Mouse (Mus musculus): ENCODE measurements around the gene Nodal. TPM values are rescaled to one million over a fixed set of nuclear protein-coding genes. Genes with fewer than 3 reads are reported as not detected.

The Nodal gene
- polyA plus RNA-seq (2012; rRNA removed) = 0.07 and 0.08 TPM in 2 replicates

DNA sequence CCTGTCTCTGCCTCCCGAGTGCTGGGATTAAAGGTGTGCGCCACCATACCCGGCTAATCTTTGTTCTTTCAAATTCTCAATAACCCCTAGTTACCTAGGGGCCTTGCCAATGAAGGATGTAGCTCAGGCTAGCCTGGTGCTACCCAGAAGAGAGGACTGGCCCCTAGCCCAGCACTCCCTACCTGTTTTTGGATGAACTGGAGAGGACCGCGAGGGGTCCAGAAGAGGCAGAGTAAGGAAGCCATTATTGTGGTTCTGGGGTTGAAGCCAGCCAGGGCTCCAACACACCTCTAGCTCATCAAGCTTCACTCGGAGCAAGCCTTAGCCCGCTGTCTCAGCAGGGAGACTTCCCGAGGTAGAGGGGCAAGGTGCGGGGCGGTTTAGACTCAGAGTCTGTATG is at the start of gene Nodal:
Gene Nodal, plus strand, starts transcription at position 301 of the 400 bp plus-strand sequence.

GRCm38 (mm10) chr10:61383021-61383714 is 34.6 kb upstream of the Nodal start, which contains the start of gene Pald1:
Gene Pald1 (minus strand): TSS chr10:61383530.

GRCm38 (mm10) chr10:61452645-61453044 is 34.9 kb downstream of the Nodal start, which contains the start of gene Eif4ebp2:
Gene Eif4ebp2 (minus strand): TSS chr10:61452661.

Other genes with a start within 250 kb of the Nodal start
- gene Tbata, start 246.0 kb upstream of the Nodal start, polyA plus RNA-seq (2012; rRNA removed) = 0.20 TPM in 1 of 2 replicates, not detected in the other
- 1.6 and 1.8 TPM in 2 replicates for gene Adamts14, start 144.5 kb upstream of the Nodal start, polyA plus RNA-seq (2012; rRNA removed)
- 0.27 and 0.38 TPM in 2 replicates for gene Prf1, start 120.1 kb upstream of the Nodal start, polyA plus RNA-seq (2012; rRNA removed)
- 8.6 and 9.2 TPM in 2 replicates for gene Pald1, start 34.4 kb upstream of the Nodal start, polyA plus RNA-seq (2012; rRNA removed)
- 103 and 119 TPM in 2 replicates for gene Eif4ebp2, start 34.7 kb downstream of the Nodal start, polyA plus RNA-seq (2012; rRNA removed)
- 7.5 and 10.2 TPM in 2 replicates for gene Lrrc20, start 57.8 kb downstream of the Nodal start, polyA plus RNA-seq (2012; rRNA removed)
- 0.40 and 0.52 TPM in 2 replicates for gene Npffr1, start 177.5 kb downstream of the Nodal start, polyA plus RNA-seq (2012; rRNA removed)
- 102 and 115 TPM in 2 replicates for gene Ppa1, start 230.6 kb downstream of the Nodal start, polyA plus RNA-seq (2012; rRNA removed)

All from colon, adult 2 months (tissue).